Mouse (Mus musculus) cortical plate, adult 2 months (tissue): ENCODE measurements around the gene Slc7a5.

Source experiments
- CTCF ChIP-seq: fragments of 200-500 bp; IDR thresholded peaks from 2 replicates; pipeline ENCODE4 v1.5.1; 2011; ENCODE audit warnings: mild to moderate bottlenecking, control low read depth, low read length; ENCODE audit not compliant: insufficient read depth; ENCODE audit errors: extremely low read depth
- POLR2A ChIP-seq: fragments of 200-500 bp; IDR thresholded peaks from 2 replicates; pipeline ENCODE4 v1.6.1; 2011; ENCODE audit warnings: mild to moderate bottlenecking, low read length, control low read depth; ENCODE audit not compliant: insufficient read depth; ENCODE audit errors: extremely low read depth

DNA sequence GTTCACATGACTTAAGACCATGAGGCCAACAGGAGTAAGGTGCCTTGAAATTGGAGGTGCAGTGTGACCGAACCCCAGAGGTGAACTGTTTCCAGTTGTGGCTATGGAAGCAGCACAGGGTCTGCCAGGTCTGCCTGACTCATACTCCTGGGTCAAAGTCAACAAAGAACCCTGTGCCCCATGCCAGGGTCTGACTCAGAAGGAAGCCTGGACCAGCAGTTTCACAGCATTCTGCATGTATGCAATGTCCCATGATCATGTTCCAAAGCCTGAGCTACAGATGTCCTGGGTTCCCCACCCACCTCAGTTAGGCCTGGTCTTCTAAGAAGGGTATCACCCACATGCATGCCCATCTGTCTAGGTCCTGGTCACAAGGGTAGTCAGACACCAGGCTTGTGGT, 18.2 kb downstream of the Slc7a5 start:
- TF ChIP-seq CTCF (no peak), POLR2A (no peak)
